Comparison of ENCODE assay signal across 8 mouse cellular contexts in genomic region chr5:118562206-118562605, GRCm38 (mm10). TPM values are rescaled to one million over a fixed set of nuclear protein-coding genes. Genes with fewer than 3 reads are reported as not detected.
DNase-seq lines count a peak whose midpoint lies in the region; ATAC-seq and TF ChIP-seq lines count a peak whose summit lies in the region.

No protein-coding gene starts in this region.

- intact Hi-C loops in left cerebral cortex, postnatal 36 days (cut with DNase I) = loop anchor here (5.0 to 10.0 kb wide), 3 partner anchors 93 to 295 kb away; no protein-coding TSS in a partner anchor

- H3K4me3 ChIP-seq in cerebellum, adult 2 months (replicated peaks; ENCODE audit: insufficient read depth, low read depth, low read length) = peak overlapping the region; percentile 66
- peak overlapping the region; percentile 84 for H3K4me3 ChIP-seq in neural tube, embryonic 11.5 days (ENCODE audit: low read depth, low read length)
- H3K4me3 ChIP-seq in liver, embryonic 12.5 days = peak overlapping the region; percentile 94

- H3K9ac ChIP-seq in neural tube, embryonic 11.5 days (ENCODE audit: low read length) = peak overlapping the region; percentile 95; the same call in 1 of the 2 replicates
- H3K9ac ChIP-seq in liver, embryonic 12.5 days = peak overlapping the region; percentile 97

- no peak for DNase-seq in cerebellum, adult 2 months
- no peak for DNase-seq in cerebellum, postnatal 14 days
- DNase-seq in neural tube, embryonic 11.5 days (ENCODE audit: low spot score) = no peak
- DNase-seq in neural tube, embryonic 10.5 days (ENCODE audit: extremely low spot score, low spot score) = no peak
- no peak for DNase-seq in left cerebral cortex, postnatal 36 days (ENCODE audit: low spot score in 2 of 2)

- H3K36me3 ChIP-seq in neural tube, embryonic 11.5 days (ENCODE audit: control insufficient read depth, insufficient read depth, low read length) = no peaks in the 10 kb centered on the region
- H3K36me3 ChIP-seq in liver, embryonic 12.5 days = peaks cover 7% of the 10 kb centered on the region; the same call in 1 of the 2 replicates

- WGBS in cerebellum, adult 2 months = 12% methylated on average over 3 of the region's 3 CpGs
- WGBS in neural tube, embryonic 11.5 days = 34% methylated on average over 3 of the region's 3 CpGs
- 50% methylated on average over 3 of the region's 3 CpGs for WGBS in liver, embryonic 12.5 days (ENCODE audit: insufficient replicate concordance)

- ATAC-seq in neural tube, embryonic 11.5 days (ENCODE audit: insufficient read depth, low FRiP score, low TSS enrichment) = no peak
- ATAC-seq in liver, embryonic 12.5 days = no peak
- no peak for ATAC-seq in CD4-positive, CD25-positive, alpha-beta regulatory T cell, adult 4 months
- no peak for ATAC-seq in granulocyte monocyte progenitor cell, adult 5-6 weeks (replicated peaks; ENCODE audit: poor library complexity, severe bottlenecking)

- H3K4me1 ChIP-seq in cerebellum, adult 2 months (ENCODE audit: control insufficient read depth, insufficient read depth, low read length) = peaks cover 13% of the 10 kb centered on the region
- H3K4me1 ChIP-seq in neural tube, embryonic 11.5 days (ENCODE audit: control insufficient read depth, insufficient read depth, low read length) = peaks cover 33% of the 10 kb centered on the region
- H3K4me1 ChIP-seq in liver, embryonic 12.5 days = peaks cover 68% of the 10 kb centered on the region

- no peaks in the 10 kb centered on the region for H3K9me3 ChIP-seq in neural tube, embryonic 11.5 days (ENCODE audit: control insufficient read depth, low read length)
- H3K9me3 ChIP-seq in liver, embryonic 12.5 days (replicated peaks) = no peaks in the 10 kb centered on the region

- TF ChIP-seq POLR2A in cerebellum, adult 2 months (IDR thresholded peaks at IDR 0.05; ENCODE audit: borderline replicate concordance, insufficient read depth, low read length) = no peak

- H3K27ac ChIP-seq in cerebellum, adult 2 months (ENCODE audit: insufficient read depth, low read length) = no peak overlapping the region
- no peak overlapping the region for H3K27ac ChIP-seq in neural tube, embryonic 11.5 days (ENCODE audit: low read depth, low read length)
- H3K27ac ChIP-seq in liver, embryonic 12.5 days = no peak overlapping the region

- TF ChIP-seq CTCF in cerebellum, adult 2 months (IDR thresholded peaks at IDR 0.05; ENCODE audit: borderline replicate concordance, insufficient read depth, low read depth, low read length) = no peak

- peak overlapping the region; percentile 74 for H3K4me2 ChIP-seq in neural tube, embryonic 11.5 days (ENCODE audit: low read depth)
- peak overlapping the region; percentile 69 for H3K4me2 ChIP-seq in liver, embryonic 12.5 days

- no peaks in the 10 kb centered on the region for H3K27me3 ChIP-seq in cerebellum, adult 2 months (ENCODE audit: control insufficient read depth, insufficient read depth, low read length)
- H3K27me3 ChIP-seq in neural tube, embryonic 11.5 days (ENCODE audit: control insufficient read depth, insufficient read depth, low read length) = no peaks in the 10 kb centered on the region
- H3K27me3 ChIP-seq in liver, embryonic 12.5 days (replicated peaks) = peaks cover 4% of the 10 kb centered on the region; the same call in 1 of the 2 replicates

RNA-seq across cellular contexts. Expression of gene Med13l, which starts 1.7 kb away (rescaled TPM):
- 22.7 and 23.0 TPM in 2 replicates for polyA plus RNA-seq in cerebellum, adult 2 months (2012; rRNA removed)
- 14.6 and 15.8 TPM in 2 replicates for polyA plus RNA-seq in neural tube, embryonic 11.5 days (2014; fragmentation: Nextera tagmentation; extraction: Ambion mirVana)
- polyA plus RNA-seq in liver, embryonic 12.5 days (2016; fragmentation: Nextera tagmentation; extraction: Ambion mirVana) = 13.0 and 13.8 TPM in 2 replicates
- polyA plus RNA-seq in CD4-positive, CD25-positive, alpha-beta regulatory T cell, adult 4 months (2017; shearing (Covaris generic)) = 10 to 100 TPM; 22.0 to 25.3 TPM
- total RNA-seq in left cerebral cortex, postnatal 36 days (2021) = 100 to 1,000 TPM in 1 of 2 experiments, 10 to 100 TPM in 1; 92.1 to 129 TPM
- 42.0 and 50.1 TPM in 2 replicates for total RNA-seq in granulocyte monocyte progenitor cell, adult 5-6 weeks (2014; fragmentation: Nextera tagmentation)
- 23.8 and 27.4 TPM in 2 replicates for total RNA-seq in granulocyte monocyte progenitor cell, adult 5-6 weeks (2017)
